Mouse (Mus musculus) layer of hippocampus, postnatal 10 days (tissue): ENCODE data around the gene Alkbh1. TPM values are rescaled to one million over a fixed set of nuclear protein-coding genes. Genes with fewer than 3 reads are reported as not detected.
A peak's percentile ranks its signal among the peaks of the same experiment; 100 is the strongest.

ENCODE experiments used
- DNase-seq, 2 experiments: peaks; one replicate each; pipeline ENCODE4 v3.0.0; 2021; ENCODE audit warnings: low spot score in 2 of 2
- total RNA-seq, 2 experiments: library from RNA; stranded (reverse); gene quantifications; 2 replicates each; pipeline ENCODE4 v1.2.3; 2021

Gene Alkbh1
- total RNA-seq, 2 experiments from 2014 or later = 18.8 to 20.5 TPM

DNA sequence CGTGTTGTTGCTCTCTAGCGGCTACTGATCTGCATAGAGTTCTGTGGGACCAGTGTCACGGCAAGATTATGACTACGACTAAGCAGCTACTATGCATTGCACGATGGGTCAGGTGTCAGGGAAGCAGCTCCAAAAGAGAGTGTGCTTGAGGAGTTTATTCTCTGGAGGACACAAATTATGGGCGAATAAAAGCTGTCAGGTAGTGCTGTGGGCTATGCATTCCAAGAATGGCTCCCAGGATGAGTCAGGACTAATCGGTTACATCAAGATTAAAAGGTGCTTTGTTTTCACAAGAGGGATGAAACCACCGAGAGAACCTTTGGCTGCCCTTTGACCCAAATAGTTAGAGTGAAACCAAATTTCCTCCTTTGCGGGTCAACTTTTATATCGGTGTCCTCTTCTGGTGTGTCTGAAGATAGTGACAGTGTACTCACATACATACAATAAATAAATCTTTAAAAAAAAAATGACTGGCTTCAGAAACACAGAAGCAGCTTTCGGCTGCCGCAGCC, 23.8 kb downstream of the Alkbh1 start:
- DNase-seq = no peak

DNA sequence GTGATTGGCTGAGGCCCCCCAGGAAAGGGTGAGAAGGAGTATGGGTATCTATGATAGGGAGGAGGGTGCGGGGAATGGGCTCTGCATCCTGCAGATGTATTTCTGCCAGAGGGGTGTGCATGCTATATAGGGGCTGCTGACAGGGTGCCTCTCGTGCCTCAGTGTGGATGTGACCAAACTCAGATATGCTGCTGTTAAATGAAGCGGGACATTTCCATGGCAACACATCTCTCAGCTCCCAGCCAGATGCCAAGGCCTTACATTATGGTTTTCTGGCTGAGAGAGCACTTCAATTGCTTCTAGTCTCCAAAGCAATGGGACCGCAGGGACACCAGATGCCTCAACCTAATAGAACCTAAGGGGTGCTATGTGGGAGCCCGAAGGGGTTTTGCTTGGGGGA, 24.9 kb downstream of the Alkbh1 start:
- DNase-seq = no peak

DNA sequence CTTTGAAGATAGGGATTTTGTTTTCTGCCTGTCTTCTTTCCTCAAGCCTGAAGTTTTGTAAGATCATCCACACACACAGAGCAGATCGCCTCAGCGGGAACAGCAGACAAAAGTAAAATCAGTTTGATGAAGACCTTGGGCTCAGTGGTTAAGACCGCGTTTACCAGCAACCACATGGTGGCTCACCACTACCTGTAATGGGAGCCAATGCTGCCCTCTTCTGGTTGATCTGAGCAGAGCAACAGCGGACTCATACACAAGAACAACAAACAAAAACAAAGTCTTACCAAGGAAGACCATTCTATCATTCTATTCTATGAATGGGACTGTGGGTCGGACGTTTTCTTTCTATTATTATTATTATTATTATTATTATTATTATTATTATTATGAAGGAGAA, 27.1 kb downstream of the Alkbh1 start:
- DNase-seq = peak; percentile 30 to 51

DNA sequence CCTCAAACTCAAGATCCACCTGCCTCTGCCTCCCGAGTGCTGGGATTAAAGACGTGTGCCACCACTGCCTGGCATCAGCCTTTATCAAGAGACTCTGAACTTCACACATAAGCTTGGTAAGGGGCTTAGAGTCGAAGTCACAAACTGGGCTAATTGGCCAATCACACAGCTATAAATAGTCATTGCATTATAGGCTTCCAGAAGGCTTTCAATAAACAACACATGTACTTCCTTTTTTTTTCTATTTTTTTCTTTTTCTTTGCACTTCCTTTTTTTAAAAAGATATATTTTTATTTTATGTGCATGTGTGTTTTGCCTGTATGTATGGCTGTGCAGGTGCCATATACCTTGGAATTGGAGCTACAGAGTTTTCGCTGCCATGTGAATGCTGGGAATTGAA, 28.5 kb downstream of the Alkbh1 start:
- DNase-seq = no peak

DNA sequence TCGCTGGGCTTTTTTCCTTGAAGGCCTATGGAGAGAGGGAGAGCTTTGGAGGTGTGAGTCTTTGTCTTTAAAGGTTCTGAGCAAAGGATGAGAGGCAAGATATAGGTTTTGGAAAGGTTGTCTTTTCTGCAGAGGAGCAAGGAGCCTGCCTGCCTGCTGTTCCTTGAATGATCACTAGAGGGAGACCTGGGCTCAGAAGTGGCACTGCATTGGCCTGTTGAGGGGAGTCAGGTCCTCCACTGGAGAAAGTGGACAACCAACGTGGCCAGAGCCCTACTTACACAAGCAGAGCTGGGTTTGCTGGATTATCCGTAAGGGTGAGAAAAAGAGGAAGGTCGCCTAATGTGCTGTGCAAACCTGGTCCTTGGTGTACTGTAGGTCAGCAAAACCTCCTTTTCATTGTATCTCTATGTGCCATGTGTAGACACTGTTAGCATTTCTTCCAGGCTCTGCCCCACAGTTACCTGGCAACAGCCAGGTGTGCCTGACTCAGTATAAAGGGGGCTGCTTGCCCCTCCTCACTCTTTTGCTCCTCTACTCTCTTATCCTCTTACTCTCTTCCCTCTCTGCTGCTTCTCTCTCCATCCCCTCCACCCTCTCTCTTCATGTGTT, 30.5 kb downstream of the Alkbh1 start:
- DNase-seq = peak; percentile 80 to 81

DNA sequence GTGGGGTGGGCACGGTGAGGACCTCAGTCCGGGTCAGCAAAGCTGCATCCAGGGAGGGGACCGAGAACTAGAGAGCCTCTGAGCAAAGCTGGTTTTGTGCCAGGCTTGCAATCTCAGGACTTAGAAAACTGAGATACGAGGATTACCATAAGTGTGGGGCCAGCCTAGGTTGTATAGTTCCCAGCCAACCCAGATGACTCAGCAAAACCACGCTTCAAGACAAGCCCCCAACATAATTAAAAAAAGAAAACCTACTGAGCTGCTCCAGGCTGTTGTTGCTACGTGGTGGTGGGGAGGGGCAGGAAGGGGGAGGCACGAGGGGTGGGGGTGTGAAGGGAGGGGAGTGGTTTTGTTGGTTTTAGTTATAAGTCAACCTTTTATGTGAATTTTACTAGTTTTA, 32.8 kb downstream of the Alkbh1 start:
- DNase-seq = no peak

DNA sequence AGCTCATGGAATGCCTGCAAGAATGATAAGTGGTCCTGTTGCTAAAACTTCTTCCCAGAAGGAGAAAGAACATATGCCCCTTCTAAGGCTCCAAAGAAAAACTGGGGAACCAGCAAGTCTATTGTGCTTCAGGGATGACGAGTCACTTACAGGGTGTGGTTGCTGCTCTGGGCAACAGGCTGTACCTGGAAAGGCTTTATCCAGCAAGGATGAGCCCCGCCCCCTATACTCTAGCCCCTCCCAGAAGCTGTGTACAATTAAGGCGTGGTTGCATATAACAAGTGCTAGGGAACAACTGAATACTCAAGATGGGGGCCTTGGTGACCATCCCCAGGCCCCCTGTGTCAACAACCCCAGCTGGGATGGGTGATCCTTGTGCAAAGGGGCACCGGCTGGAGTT, 34.7 kb downstream of the Alkbh1 start:
- DNase-seq = no peak

DNA sequence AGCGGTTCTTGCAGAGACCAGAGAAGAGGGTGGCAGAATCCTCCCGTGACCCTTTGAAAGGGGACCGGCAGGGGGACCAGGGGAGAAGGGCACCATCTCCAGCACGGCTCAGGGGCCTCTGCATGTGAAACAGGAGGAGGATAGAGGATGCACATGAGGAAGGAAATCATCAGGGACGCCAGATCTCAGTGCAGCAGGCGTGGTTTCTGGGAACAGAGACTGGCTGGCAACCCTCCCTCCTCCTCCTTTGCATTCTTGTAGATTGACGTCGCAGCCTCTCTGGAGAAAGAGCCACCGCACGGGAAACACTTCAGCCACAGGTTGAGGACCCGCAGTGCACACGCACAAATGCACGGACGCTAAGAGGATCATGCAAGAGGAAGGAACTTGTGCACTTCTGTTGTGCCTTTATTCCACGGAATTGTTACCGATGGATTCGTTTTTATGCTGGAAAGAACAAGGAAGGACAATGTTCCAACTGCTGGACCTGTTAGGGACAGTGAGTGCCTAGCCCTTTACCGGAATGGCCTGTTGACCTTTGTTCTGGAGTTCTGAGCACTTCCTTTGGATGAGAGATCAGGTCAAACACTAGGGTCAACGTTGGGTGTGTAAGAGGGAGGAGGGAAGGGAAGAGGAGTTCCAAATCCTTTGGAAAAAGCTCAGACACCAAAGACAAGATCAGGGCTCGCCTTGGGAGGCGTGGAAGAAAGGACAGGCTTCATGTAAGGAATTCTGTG, 35.8 kb downstream of the Alkbh1 start:
- no peak for DNase-seq

DNA sequence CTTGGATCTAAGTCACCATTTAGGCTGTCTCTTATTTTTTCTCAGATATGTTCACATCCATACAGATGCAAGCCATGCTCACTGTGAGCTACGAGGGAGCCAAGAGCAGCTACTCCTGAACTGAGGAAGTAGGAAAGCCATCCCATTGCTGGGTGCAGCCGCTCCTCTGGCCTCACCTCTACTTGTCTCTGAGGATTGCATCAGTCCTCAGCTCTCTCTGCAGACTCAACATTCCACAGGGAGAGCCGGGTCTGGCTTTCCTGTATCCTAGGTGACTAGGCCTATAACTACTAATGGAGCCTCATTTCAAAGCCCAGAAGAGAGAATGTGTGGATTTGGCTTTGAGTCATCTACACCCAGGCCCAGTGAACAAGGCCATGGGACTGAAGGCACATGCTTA, 38.1 kb downstream of the Alkbh1 start:
- no peak for DNase-seq

DNA sequence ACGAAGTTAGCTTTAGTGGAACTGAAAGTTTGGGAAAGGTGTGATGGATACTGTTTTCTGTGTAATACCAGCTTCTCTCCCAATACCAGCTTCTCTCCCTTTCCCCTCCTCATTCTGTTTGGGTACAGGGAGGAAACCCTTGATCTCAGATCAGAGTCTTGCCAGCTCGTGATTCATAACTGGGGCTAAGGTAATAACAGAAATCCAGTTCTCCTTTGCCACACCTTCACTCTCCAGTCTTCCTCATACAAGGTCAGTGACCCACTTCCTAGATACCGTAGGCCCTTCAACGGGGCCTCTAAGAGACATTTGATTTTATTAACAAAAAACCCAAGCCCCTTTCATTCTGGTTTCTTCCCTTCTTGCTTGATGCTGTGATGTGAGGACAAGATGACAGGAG, 38.7 kb downstream of the Alkbh1 start:
- no peak for DNase-seq

DNA sequence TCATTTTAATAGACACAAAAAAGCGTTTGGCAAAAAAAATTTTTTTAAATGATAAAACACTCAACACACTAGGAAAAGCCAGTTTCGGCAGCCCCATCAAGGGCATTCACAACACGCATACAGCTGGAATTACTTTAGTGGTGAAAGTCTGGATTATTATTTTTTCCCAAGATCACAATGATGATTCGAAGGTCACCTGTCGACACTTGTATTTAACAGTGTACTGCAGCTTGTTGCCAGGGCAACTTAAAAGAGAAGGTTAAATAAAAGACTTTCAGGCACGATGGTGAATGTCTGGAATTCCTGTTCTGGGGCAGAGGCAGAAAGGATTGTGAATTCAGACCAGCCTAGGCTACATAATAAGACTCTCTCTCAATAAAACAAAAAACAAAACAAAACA, 41.9 kb downstream of the Alkbh1 start:
- no peak for DNase-seq

DNA sequence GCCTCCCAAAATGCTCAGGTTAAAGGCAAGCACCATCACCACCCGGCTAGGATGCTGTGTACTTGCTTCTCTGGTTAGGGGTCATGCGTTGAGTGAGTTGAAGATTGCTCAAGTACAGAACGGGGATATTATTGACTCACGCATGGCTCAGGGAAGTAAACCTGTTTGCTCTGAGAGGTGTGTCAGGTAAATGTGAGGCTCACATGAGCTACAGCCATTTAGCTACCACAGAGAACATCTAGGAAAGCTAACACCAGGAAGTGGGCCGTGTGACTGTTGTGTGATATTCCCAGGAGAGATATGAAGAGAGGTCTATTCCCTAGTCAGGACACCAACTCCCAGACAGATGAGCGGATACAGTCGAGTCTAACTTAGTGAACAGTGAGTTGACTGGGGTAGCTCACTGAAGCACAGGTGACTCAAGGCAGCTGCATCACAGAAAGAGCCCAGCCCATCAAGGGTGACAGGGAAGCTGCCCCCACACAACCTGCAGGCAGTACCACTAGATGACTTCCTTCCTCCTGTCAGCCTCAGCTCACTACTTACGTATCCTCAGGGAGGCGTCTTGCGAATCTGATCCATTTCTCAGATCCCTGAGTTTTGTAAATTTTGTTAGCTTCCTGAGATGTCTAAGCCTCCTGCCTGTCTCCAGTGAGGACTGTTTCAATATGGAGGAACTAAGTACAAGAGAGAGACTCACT, 44.5 kb downstream of the Alkbh1 start:
- no peak for DNase-seq

DNA sequence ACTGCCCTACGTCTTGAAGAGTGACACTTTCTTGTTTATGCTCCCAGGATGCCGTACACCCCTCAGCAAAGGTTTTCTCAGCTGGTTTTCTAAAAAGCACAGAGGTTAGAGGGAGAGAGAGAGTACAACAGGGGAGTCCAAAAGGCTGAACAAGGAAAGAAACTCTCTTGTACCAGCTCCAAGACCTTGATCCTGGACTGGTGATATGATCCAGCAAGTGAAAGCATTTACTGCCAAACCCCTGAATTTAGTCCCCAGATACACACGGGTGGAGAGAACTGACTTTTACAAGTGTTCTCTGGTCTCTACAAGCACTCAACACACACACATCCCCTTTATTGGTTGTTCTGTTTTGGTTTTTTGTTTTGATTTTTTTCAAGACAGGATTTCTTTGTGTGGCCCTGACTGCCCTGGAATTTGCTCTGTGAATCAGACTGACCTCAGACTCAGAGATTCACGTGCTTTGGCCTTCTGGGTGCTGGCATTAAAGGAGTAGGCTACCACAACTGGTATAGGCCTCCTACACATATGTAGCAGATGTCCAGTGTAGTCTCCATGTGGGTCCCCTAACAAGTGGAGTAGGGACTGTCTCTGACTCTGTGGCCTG, 45.9 kb downstream of the Alkbh1 start:
- DNase-seq = no peak

DNA sequence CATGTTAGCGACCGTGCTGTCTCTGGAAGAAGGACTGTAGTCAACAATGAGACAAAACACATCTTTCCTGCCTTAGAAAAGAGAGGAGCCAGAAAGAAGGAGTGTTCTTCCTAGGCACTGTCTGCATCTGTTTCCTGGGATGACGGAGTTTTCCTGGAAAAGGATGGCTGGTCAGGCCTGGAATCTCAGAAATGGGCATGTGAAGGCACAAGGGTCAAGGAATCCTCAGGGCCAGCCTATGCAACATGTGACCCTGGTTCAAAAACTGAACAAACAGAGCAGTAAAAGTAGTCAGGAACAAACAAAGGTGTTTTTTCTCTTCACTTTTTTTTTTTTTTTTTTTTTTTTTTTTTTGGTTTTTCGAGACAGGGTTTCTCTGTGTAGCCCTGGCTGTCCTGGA, 46.7 kb downstream of the Alkbh1 start:
- no peak for DNase-seq

DNA sequence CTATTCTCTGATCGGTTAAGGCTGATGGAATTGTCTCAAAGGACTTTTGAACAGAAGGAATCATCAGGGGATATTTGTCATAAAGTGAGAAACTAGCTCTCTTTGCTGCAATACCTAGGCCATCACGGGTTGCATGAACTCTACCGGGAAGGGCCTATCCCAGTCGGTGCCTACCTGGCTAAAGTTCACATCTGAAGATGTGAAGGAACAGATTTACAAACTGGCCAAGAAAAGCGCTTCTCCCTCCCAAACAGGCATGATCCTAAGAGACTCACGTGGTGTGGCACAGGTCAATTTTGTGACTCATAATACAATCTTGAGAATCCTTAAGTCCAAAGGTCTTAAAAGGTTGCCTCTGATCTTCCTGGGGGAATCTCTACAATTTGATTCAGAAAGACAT, 49.5 kb downstream of the Alkbh1 start:
- DNase-seq = no peak

DNA sequence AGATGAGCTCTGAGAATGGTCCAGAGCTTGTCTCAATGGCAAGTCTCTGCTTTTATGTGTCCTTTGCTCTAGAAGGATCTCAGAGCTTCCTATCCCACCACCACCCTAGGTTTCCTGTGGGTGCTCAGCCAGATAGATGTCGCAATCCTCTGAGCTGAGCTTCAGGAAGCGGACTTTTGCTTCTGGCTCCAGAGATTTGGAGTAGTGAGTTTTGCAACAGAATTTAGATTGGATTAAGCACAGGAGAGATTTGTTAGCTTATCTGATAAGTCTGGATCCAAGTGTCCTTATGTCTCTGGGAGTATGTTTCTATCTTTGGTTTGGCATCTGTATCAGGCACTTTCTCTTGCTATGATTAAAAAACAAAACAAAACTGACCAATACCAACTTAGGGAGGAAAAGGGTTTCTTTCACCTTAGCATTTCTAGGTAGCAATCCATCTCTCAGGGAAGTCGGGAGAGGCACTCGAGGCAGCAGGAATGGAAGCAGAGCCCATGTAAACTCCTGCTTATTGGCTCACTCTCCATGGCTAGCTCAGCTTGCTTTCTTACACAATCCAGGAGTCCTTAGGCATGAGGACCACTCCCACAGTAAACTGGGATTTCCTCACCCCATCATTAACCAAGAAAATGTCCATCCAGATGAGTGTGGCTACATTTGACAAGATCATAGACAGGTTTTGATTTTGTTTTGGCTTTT, 50.2 kb downstream of the Alkbh1 start:
- DNase-seq = no peak

DNA sequence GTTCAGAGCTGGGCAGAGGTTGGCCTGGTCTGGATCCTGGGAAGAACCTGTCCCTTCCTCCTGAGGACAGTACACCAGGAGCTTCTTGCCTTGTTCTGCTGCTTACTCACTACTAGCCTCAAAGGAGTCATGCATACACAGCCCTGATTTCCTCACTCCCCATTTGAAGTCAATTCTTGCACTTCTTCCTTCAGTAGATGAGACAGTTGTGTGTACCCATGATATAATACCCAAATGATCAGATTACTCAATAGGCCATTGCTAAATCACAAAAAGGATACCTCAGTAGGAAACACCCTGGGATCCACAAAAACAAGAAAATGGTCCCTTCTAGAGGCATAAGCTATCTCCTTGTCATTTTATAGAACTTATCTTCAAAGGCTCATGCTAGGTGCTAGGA, 52.5 kb downstream of the Alkbh1 start:
- DNase-seq = no peak

DNA sequence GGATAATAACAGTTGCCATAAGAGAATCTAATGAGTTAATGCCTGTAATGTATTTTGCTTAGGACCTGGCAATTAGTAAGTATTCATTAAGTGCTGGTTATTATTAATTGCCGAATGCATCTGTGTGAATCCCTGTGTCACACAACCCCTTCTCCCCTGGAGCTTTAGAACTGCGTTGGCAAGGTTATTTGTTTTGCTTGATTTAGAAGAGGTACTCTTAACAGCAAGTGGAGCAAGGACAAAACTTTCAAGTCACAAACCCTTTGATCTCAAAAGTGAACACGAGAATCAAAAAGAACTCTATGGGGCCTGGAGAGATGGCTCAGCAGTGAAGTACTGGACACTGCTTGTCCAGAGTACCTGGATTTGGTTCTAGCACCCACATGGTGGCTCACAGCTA, 54.6 kb downstream of the Alkbh1 start:
- no peak for DNase-seq

DNA sequence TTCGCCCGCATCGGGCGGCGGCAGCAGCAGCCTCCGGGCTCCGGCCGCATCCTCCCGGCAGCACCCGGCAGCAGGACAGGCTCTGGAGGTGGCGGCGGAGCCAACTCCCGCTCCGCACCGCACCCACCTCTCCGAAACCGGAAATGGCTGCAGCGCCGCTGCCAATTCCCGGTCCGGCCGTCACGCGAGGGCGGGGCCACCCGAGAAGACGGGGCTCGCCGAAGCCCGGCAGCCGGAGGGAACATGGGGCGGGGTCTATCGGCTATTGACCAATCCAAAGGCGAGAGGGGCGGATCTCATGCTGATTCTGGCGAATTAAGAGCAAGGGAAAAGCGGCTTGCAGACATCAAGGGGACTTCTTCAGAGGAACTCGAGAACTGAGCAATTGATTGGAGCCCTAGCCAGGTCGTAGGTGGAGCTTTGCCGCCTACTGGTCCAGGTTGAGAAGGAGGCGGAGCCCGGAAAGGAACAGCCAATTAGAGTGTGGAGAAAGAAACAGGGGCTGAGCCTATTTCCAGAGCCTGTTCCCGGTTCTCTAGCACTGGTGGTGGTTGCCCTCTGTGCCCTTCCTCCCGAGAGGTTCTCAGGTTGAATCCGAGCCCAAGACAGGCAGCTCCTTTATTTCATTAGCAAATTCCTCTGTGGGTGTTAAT, 55.6 kb downstream of the Alkbh1 start, which contains the start of gene Sptlc2:
Sptlc2 (minus strand) TSS at position 234 of the 653 bp plus-strand sequence.
- DNase-seq = peak; percentile 99
